ENCODE assay signal across 8 mouse cellular contexts in the genomic region with DNA sequence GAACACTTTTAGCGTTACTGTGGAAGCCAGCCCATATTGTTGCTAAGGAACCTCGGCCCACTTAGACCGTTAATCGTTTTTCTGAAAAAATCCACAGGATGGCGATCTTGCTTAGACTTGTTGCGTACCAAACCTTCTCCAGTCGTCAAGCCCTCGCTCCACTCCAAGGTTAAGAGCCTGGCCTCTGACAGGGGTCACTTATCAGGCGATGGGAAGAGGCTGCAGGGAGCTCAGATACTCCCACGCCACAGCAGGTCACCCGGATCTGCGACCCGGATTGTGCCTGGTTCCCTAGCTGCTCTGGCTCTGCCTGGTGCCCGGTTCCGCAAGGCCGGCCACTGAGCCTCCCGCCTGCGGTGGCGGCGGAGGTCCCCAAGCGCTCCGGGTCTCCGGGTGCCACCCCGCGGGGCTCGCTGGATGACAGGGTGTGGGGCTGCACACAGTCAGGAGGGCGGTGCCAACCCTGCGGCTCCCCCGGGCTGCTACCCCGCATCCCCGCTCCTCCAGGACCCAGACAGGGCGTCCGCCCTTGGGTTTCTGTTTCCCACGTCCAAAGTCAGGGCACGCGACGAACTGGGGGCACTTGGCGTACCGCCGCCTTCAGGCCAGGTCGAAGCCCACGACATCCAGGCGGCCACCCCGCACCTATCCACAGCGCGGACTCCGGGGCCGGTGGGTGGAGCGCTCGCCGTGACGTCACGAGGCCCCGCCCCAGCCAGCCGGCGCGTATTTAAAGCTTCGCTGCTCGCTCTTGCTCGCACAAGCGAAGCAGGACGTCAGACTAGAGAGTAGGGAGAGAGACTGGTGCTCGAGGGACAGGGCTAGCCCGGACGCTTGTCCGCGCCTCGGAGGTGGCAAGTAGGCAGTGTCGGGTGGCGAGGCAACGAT. TPM values are rescaled to one million over a fixed set of nuclear protein-coding genes. Genes with fewer than 3 reads are reported as not detected.
DNase-seq lines count a peak whose midpoint lies in the region; ATAC-seq and TF ChIP-seq lines count a peak whose summit lies in the region.

A gene (plus strand): TSS at position 756 of the 888 bp plus-strand sequence.

- DNase-seq in Patski (ENCODE audit: low read depth, low spot score): no peak
- DNase-seq in cerebellum, postnatal 10 days: peak; percentile 98 to 99
- DNase-seq in frontal cortex, postnatal 10 days (ENCODE audit: low spot score in 2 of 2): peak; percentile 89 to 95
- peak; percentile 98 to 99 for DNase-seq in layer of hippocampus, postnatal 10 days (ENCODE audit: low spot score in 2 of 2)
- DNase-seq in lung, postnatal 0 days (ENCODE audit: low spot score): peak; percentile 97
- DNase-seq in ovary, postnatal 10 days (ENCODE audit: low spot score): peak; percentile 95
- DNase-seq in thymus, postnatal 0 days (ENCODE audit: low spot score): peak; percentile 83

- CTCF ChIA-PET in Patski (lab: Charles Lee): interaction anchor here (0.6 to 4.9 kb wide), 15 partner anchors 13 to 1031 kb away, joined by 3 to 58 read pairs (median 3); no protein-coding TSS in a partner anchor

- POLR2A ChIA-PET in Patski (lab: Charles Lee): interaction anchor here (0.8 to 1.6 kb wide), 11 partner anchors 58 to 1016 kb away, joined by 3 to 11 read pairs (median 3); no protein-coding TSS in a partner anchor

- no peaks in the 10 kb centered on the region for H3K27me3 ChIP-seq in Patski
- no peaks in the 10 kb centered on the region for H3K27me3 ChIP-seq in hindbrain, embryonic 12.5 days
- H3K27me3 ChIP-seq in lung, postnatal 0 days (replicated peaks; ENCODE audit: insufficient read depth, low read length): no peaks in the 10 kb centered on the region

- H3K4me2 ChIP-seq in hindbrain, embryonic 12.5 days (replicated peaks): peak within 1 kb of the TSS; percentile 97
- peak within 1 kb of the TSS; percentile 95 for H3K4me2 ChIP-seq in lung, postnatal 0 days (replicated peaks; ENCODE audit: low read depth, low read length)

- H3K9me3 ChIP-seq in hindbrain, embryonic 12.5 days (replicated peaks): peaks cover 5% of the 10 kb centered on the region; the same call in 1 of the 2 replicates
- H3K9me3 ChIP-seq in lung, postnatal 0 days (ENCODE audit: low read length): no peaks in the 10 kb centered on the region

- under 1% methylated on average over 70 of the region's 71 CpGs for WGBS in hindbrain, embryonic 12.5 days
- WGBS in lung, postnatal 0 days: 0% methylated on average over 65 of the region's 71 CpGs

- peak; percentile 75 for TF ChIP-seq CTCF in Patski (IDR thresholded peaks at IDR 0.05)
- TF ChIP-seq CTCF in lung, postnatal 0 days (IDR thresholded peaks at IDR 0.05): peak; percentile 79

- TF ChIP-seq EP300 in lung, postnatal 0 days (IDR thresholded peaks at IDR 0.05): 0 out of 2 replicates have a peak, but pooled peaks have one; percentile 26

- ATAC-seq in Patski: peak; percentile 82
- peak; percentile 96 for ATAC-seq in hindbrain, embryonic 12.5 days (ENCODE audit: low FRiP score)
- peak; percentile 93 for ATAC-seq in lung, postnatal 0 days

- peak within 1 kb of the TSS; percentile 69 for H3K4me3 ChIP-seq in hindbrain, embryonic 12.5 days
- peak within 1 kb of the TSS; percentile 87 for H3K4me3 ChIP-seq in lung, postnatal 0 days (ENCODE audit: low read depth, low read length)

- in situ Hi-C loops in Patski (cut with MboI; ENCODE audit: low pct_unique_long_range_greater_than_20kb): loop anchor here (5.0 to 25.0 kb wide), 5 partner anchors 573 to 1868 kb away; no protein-coding TSS in a partner anchor

- H3K9ac ChIP-seq in hindbrain, embryonic 12.5 days: peak within 1 kb of the TSS; percentile 88
- peak within 1 kb of the TSS; percentile 92 for H3K9ac ChIP-seq in lung, postnatal 0 days (replicated peaks; ENCODE audit: low read depth)

- H3K4me1 ChIP-seq in hindbrain, embryonic 12.5 days: peaks cover 8% of the 10 kb centered on the region; the same call in 1 of the 2 replicates
- no peaks in the 10 kb centered on the region for H3K4me1 ChIP-seq in lung, postnatal 0 days (ENCODE audit: insufficient read depth, low read depth, low read length)

- peak within 1 kb of the TSS; percentile 87 for H3K27ac ChIP-seq in hindbrain, embryonic 12.5 days
- peak within 1 kb of the TSS; percentile 96 for H3K27ac ChIP-seq in lung, postnatal 0 days (ENCODE audit: low read length)

- H3K36me3 ChIP-seq in hindbrain, embryonic 12.5 days: peaks cover 21% of the 10 kb centered on the region
- H3K36me3 ChIP-seq in lung, postnatal 0 days (ENCODE audit: insufficient read depth, low read length): peaks cover 19% of the 10 kb centered on the region

RNA-seq across cellular contexts. Expression of the gene that starts here (rescaled TPM):
- polyA plus RNA-seq in Patski (2021): 104 TPM
- 142 and 165 TPM in 2 replicates for polyA plus RNA-seq in hindbrain, embryonic 12.5 days (2016; fragmentation: Nextera tagmentation; extraction: Ambion mirVana)
- 100 to 1,000 TPM; 207 to 227 TPM for total RNA-seq in layer of hippocampus, postnatal 10 days (2021)
- 103 and 137 TPM in 2 replicates for polyA plus RNA-seq in lung, postnatal 0 days (2015; fragmentation: Nextera tagmentation; extraction: Ambion mirVana)
- 7.3 and 8.4 TPM in 2 replicates for polyA plus RNA-seq in thymus, postnatal 0 days (2015; fragmentation: Nextera tagmentation; extraction: Ambion mirVana)

Comparison
In these comparisons a context has a peak if more than half of its experiments do, and no peak if none do; other contexts are left out.
1. RNA of the gene that starts here (polyA plus RNA-seq): 142 to 165 TPM in hindbrain, embryonic 12.5 days, 104 TPM in Patski (single experiment) and 103 to 137 TPM in lung, postnatal 0 days; 7.3 to 8.4 TPM in thymus, postnatal 0 days; every median in the first group is over 10 times any median in the second.
2. Peak in every context shown above with its lines, with median percentiles within 50 percentile points of each other: ATAC-seq.